Comparison of ENCODE assay signal across 21 mouse cellular contexts in genomic region chr6:94541854-94542253, GRCm38 (mm10).
"Had no signal": no experiment of that assay in that cellular context is flagged by ENCODE, and none has a peak within 500 bp of the region (broad histone marks: within the 10 kb centered on the region; RNA-seq: fewer than 3 reads in every experiment).

No protein-coding gene starts in this region.

- H3K27ac ChIP-seq: kidney, embryonic 15.5 days; limb, embryonic 12.5 days; limb, embryonic 15.5 days; liver, embryonic 14.5 days; macrophage; midbrain, embryonic 12.5 days; midbrain, embryonic 15.5 days; neural tube, embryonic 12.5 days; neural tube, embryonic 15.5 days had no signal

- DNase-seq: kidney, postnatal 10 days; kidney, postnatal 36 days; layer of hippocampus, postnatal 36 days; left cerebral cortex, postnatal 4 days; liver, postnatal 0 days; lung, embryonic 14.5 days; right cerebral cortex, adult 18-20 months; right cerebral cortex, postnatal 14 days; right cerebral cortex, postnatal 4 days; thymus, postnatal 25 days had no signal

- H3K4me3 ChIP-seq: kidney, embryonic 15.5 days; limb, embryonic 12.5 days; limb, embryonic 15.5 days; midbrain, embryonic 12.5 days; midbrain, embryonic 15.5 days; neural tube, embryonic 12.5 days; neural tube, embryonic 15.5 days had no signal

- H3K4me1 ChIP-seq: neural tube, embryonic 15.5 days had no signal

- H3K27me3 ChIP-seq: kidney, embryonic 15.5 days; limb, embryonic 12.5 days; limb, embryonic 15.5 days; midbrain, embryonic 12.5 days; midbrain, embryonic 15.5 days; neural tube, embryonic 12.5 days; neural tube, embryonic 15.5 days had no signal

- H3K9me3 ChIP-seq: kidney, embryonic 15.5 days; limb, embryonic 12.5 days; limb, embryonic 15.5 days; midbrain, embryonic 12.5 days; midbrain, embryonic 15.5 days; neural tube, embryonic 12.5 days; neural tube, embryonic 15.5 days had no signal

- H3K9ac ChIP-seq: kidney, embryonic 15.5 days; limb, embryonic 12.5 days; limb, embryonic 15.5 days; liver, embryonic 14.5 days; liver, postnatal 0 days; lung, embryonic 14.5 days; midbrain, embryonic 12.5 days; midbrain, embryonic 15.5 days; neural tube, embryonic 12.5 days; neural tube, embryonic 15.5 days had no signal

- H3K4me2 ChIP-seq: kidney, embryonic 15.5 days; limb, embryonic 12.5 days; limb, embryonic 15.5 days; liver, embryonic 11.5 days; lung, embryonic 14.5 days; midbrain, embryonic 12.5 days; midbrain, embryonic 15.5 days; neural tube, embryonic 12.5 days; neural tube, embryonic 15.5 days had no signal

- ATAC-seq: liver, postnatal 0 days; lung, postnatal 0 days; midbrain, embryonic 15.5 days had no signal

- H3K36me3 ChIP-seq: kidney, embryonic 15.5 days; limb, embryonic 12.5 days; limb, embryonic 15.5 days; midbrain, embryonic 12.5 days; midbrain, embryonic 15.5 days; neural tube, embryonic 12.5 days; neural tube, embryonic 15.5 days had no signal
